In genomic region chr11:72573819-72574218, GRCm38 (mm10) we compare ENCODE assay signal across 8 mouse cellular contexts. TPM values are rescaled to one million over a fixed set of nuclear protein-coding genes. Genes with fewer than 3 reads are reported as not detected.
DNase-seq lines count a peak whose midpoint lies in the region; ATAC-seq and TF ChIP-seq lines count a peak whose summit lies in the region.
"Had no signal": no experiment of that assay in that cellular context is flagged by ENCODE, and none has a peak within 500 bp of the region (broad histone marks: within the 10 kb centered on the region; RNA-seq: fewer than 3 reads in every experiment).

No protein-coding gene starts in this region.

- no peaks in the 10 kb centered on the region for H3K9me3 ChIP-seq in hindbrain, postnatal 0 days (ENCODE audit: low read length)
- no peaks in the 10 kb centered on the region for H3K9me3 ChIP-seq in hindbrain, embryonic 13.5 days
- H3K9me3 ChIP-seq in ES-Bruce4 (replicated peaks; ENCODE audit: control insufficient read depth, insufficient read depth, low read length, poor library complexity, severe bottlenecking), result no peaks in the 10 kb centered on the region
- H3K9me3 ChIP-seq: embryonic facial prominence, embryonic 13.5 days had no signal

- TF ChIP-seq EP300 in ES-Bruce4 (IDR thresholded peaks at IDR 0.05; ENCODE audit: insufficient read depth, low read depth, low read length), result no peak

- TF ChIP-seq POLR2A in ES-Bruce4 (IDR thresholded peaks at IDR 0.05; ENCODE audit: insufficient read depth, low read length), result no peak
- no peak for TF ChIP-seq POLR2A in brain, embryonic 14.5 days (IDR thresholded peaks at IDR 0.05; ENCODE audit: borderline replicate concordance, extremely low read depth, insufficient read depth, insufficient read length, poor library complexity, severe bottlenecking)

- no peak for ATAC-seq in hindbrain, postnatal 0 days
- no peak for ATAC-seq in hindbrain, embryonic 13.5 days (ENCODE audit: low FRiP score)

- no peak overlapping the region for H3K4me3 ChIP-seq in hindbrain, postnatal 0 days (ENCODE audit: low read length)
- H3K4me3 ChIP-seq in hindbrain, embryonic 13.5 days, result no peak overlapping the region
- no peak overlapping the region for H3K4me3 ChIP-seq in ES-Bruce4 (ENCODE audit: low read depth, low read length)
- H3K4me3 ChIP-seq: embryonic facial prominence, embryonic 13.5 days had no signal

- 100% methylated on average over 1 of the region's 1 CpGs for WGBS in hindbrain, postnatal 0 days
- 100% methylated on average over 1 of the region's 1 CpGs for WGBS in hindbrain, embryonic 13.5 days

- DNase-seq in hindbrain, postnatal 0 days (ENCODE audit: low spot score), result peak; percentile 46
- DNase-seq in brain, embryonic 14.5 days (ENCODE audit: low read depth), result peak; percentile 41
- peak; percentile 12 to 46 for DNase-seq in lung, adult 18-20 months
- no peak for DNase-seq in yolk sac, embryonic 10.5 days (ENCODE audit: low spot score)
- DNase-seq in gastrocnemius, postnatal 4 days (ENCODE audit: low spot score in 2 of 2), result no peak

- no peak overlapping the region for H3K9ac ChIP-seq in hindbrain, postnatal 0 days (replicated peaks; ENCODE audit: low read length)
- H3K9ac ChIP-seq in hindbrain, embryonic 13.5 days, result no peak overlapping the region
- H3K9ac ChIP-seq in ES-Bruce4 (ENCODE audit: low read depth, poor library complexity, severe bottlenecking), result no peak overlapping the region
- H3K9ac ChIP-seq: embryonic facial prominence, embryonic 13.5 days had no signal

- no peaks in the 10 kb centered on the region for H3K36me3 ChIP-seq in hindbrain, postnatal 0 days (ENCODE audit: insufficient read depth, low read length)
- H3K36me3 ChIP-seq in hindbrain, embryonic 13.5 days, result no peaks in the 10 kb centered on the region
- H3K36me3 ChIP-seq in ES-Bruce4 (ENCODE audit: control insufficient read depth, insufficient read depth, low read length, poor library complexity, severe bottlenecking), result no peaks in the 10 kb centered on the region
- H3K36me3 ChIP-seq: embryonic facial prominence, embryonic 13.5 days had no signal

- H3K27me3 ChIP-seq in hindbrain, postnatal 0 days (ENCODE audit: insufficient read depth, low read length), result no peaks in the 10 kb centered on the region
- H3K27me3 ChIP-seq in hindbrain, embryonic 13.5 days, result 0 out of 2 replicates have a peak, but pooled peaks cover 6% of the 10 kb centered on the region
- H3K27me3 ChIP-seq in ES-Bruce4 (ENCODE audit: control insufficient read depth, insufficient read depth, low read length, poor library complexity, severe bottlenecking), result no peaks in the 10 kb centered on the region

- TF ChIP-seq CTCF in hindbrain, postnatal 0 days (IDR thresholded peaks at IDR 0.05; ENCODE audit: low read depth), result peak; percentile 65
- peak; percentile 68 for TF ChIP-seq CTCF in ES-Bruce4 (IDR thresholded peaks at IDR 0.05; ENCODE audit: low read depth, low read length)
- peak; percentile 47; the same call in 1 of the 2 replicates for TF ChIP-seq CTCF in brain, embryonic 14.5 days (IDR thresholded peaks at IDR 0.05; ENCODE audit: borderline replicate concordance, extremely low read depth, insufficient read depth, insufficient read length)

- H3K4me2 ChIP-seq in hindbrain, postnatal 0 days (ENCODE audit: low read depth, low read length), result no peak overlapping the region
- H3K4me2 ChIP-seq in hindbrain, embryonic 13.5 days, result no peak overlapping the region
- H3K4me2 ChIP-seq: embryonic facial prominence, embryonic 13.5 days had no signal

- H3K27ac ChIP-seq in hindbrain, postnatal 0 days, result no peak overlapping the region
- H3K27ac ChIP-seq in hindbrain, embryonic 13.5 days, result no peak overlapping the region
- no peak overlapping the region for H3K27ac ChIP-seq in ES-Bruce4 (ENCODE audit: insufficient read depth, low read length)
- H3K27ac ChIP-seq: embryonic facial prominence, embryonic 13.5 days had no signal

- H3K4me1 ChIP-seq in hindbrain, postnatal 0 days (ENCODE audit: insufficient read depth, low read length), result no peaks in the 10 kb centered on the region
- H3K4me1 ChIP-seq in hindbrain, embryonic 13.5 days (replicated peaks), result peaks cover 12% of the 10 kb centered on the region
- peaks cover 6% of the 10 kb centered on the region for H3K4me1 ChIP-seq in ES-Bruce4 (ENCODE audit: control insufficient read depth, insufficient read depth, low read length)

RNA-seq across cellular contexts. Expression of gene Spns3, which starts 23.5 kb away (rescaled TPM):
- total RNA-seq in hindbrain, postnatal 0 days (2014; rRNA removed), result 0.10 TPM in 1 of 2 replicates, not detected in the other
- 0.13 and 0.25 TPM in 2 replicates for polyA plus RNA-seq in hindbrain, postnatal 0 days (2015; fragmentation: Nextera tagmentation; extraction: Ambion mirVana)
- 0.10 and 0.16 TPM in 2 replicates for polyA plus RNA-seq in hindbrain, embryonic 13.5 days (2015; fragmentation: Nextera tagmentation; extraction: Ambion mirVana)
- polyA plus RNA-seq in ES-Bruce4 (2011; ENCODE audit: insufficient read depth, insufficient read length, low read depth, missing spikeins), result 0.15 TPM in 1 of 2 replicates, not detected in the other
- polyA plus RNA-seq in brain, embryonic 14.5 days (2012; rRNA removed), result 0.08 and 0.19 TPM in 2 replicates
- total RNA-seq in gastrocnemius, postnatal 4 days (2021), result under 1 TPM; 0.16 to 0.17 TPM

RNA-seq across cellular contexts. Expression of gene Ube2g1, which starts 33.3 kb away (rescaled TPM):
- 32.0 and 40.1 TPM in 2 replicates for total RNA-seq in hindbrain, postnatal 0 days (2014; rRNA removed)
- 65.4 and 68.1 TPM in 2 replicates for polyA plus RNA-seq in hindbrain, postnatal 0 days (2015; fragmentation: Nextera tagmentation; extraction: Ambion mirVana)
- polyA plus RNA-seq in hindbrain, embryonic 13.5 days (2015; fragmentation: Nextera tagmentation; extraction: Ambion mirVana), result 107 and 112 TPM in 2 replicates
- polyA plus RNA-seq in ES-Bruce4 (2011; ENCODE audit: insufficient read depth, insufficient read length, low read depth, missing spikeins), result 36.6 and 43.0 TPM in 2 replicates
- polyA plus RNA-seq in brain, embryonic 14.5 days (2012; rRNA removed), result 48.5 and 52.2 TPM in 2 replicates
- 10 to 100 TPM; 36.0 to 46.5 TPM for total RNA-seq in gastrocnemius, postnatal 4 days (2021)

Comparison
In these comparisons a context has a peak if more than half of its experiments do, and no peak if none do; other contexts are left out.
1. DNase-seq: peak in hindbrain, postnatal 0 days (single experiment), brain, embryonic 14.5 days (single experiment) and lung, adult 18-20 months (2 of 2); none in yolk sac, embryonic 10.5 days (single experiment) and gastrocnemius, postnatal 4 days (0 of 2).
2. Peak in every context shown above with its lines, with median percentiles within 50 percentile points of each other: CTCF ChIP-seq.